9 mouse cellular contexts compared by ENCODE assay signal in genomic region chr3:55054231-55054630, GRCm38 (mm10). TPM values are rescaled to one million over a fixed set of nuclear protein-coding genes. Genes with fewer than 3 reads are reported as not detected.
DNase-seq lines count a peak whose midpoint lies in the region; ATAC-seq and TF ChIP-seq lines count a peak whose summit lies in the region.
"Had no signal": no experiment of that assay in that cellular context is flagged by ENCODE, and none has a peak within 500 bp of the region (broad histone marks: within the 10 kb centered on the region; RNA-seq: fewer than 3 reads in every experiment).

No protein-coding gene starts in this region.

- TF ChIP-seq CTCF in layer of hippocampus, adult 2 months (conservative IDR thresholded peaks at IDR 0.05) = no peak

- no peak overlapping the region for H3K9ac ChIP-seq in heart, embryonic 16.5 days (ENCODE audit: low read length)
- H3K9ac ChIP-seq in embryonic facial prominence, embryonic 11.5 days (replicated peaks; ENCODE audit: low read length) = no peak overlapping the region; the same call in none of the 2 replicates
- H3K9ac ChIP-seq in hindbrain, embryonic 15.5 days = no peak overlapping the region
- H3K9ac ChIP-seq in midbrain, embryonic 15.5 days = no peak overlapping the region; the same call in 1 of the 2 replicates

- H3K4me2 ChIP-seq in heart, embryonic 16.5 days (ENCODE audit: low read depth, low read length) = peak overlapping the region; percentile 71; the same call in 1 of the 2 replicates
- H3K4me2 ChIP-seq in embryonic facial prominence, embryonic 11.5 days (ENCODE audit: low read depth, low read length) = peak overlapping the region; percentile 96
- H3K4me2 ChIP-seq in hindbrain, embryonic 15.5 days = peak overlapping the region; percentile 91
- H3K4me2 ChIP-seq in midbrain, embryonic 15.5 days = peak overlapping the region; percentile 97

- no peaks in the 10 kb centered on the region for H3K36me3 ChIP-seq in heart, embryonic 16.5 days (ENCODE audit: control insufficient read depth, insufficient read depth)
- H3K36me3 ChIP-seq in embryonic facial prominence, embryonic 11.5 days (replicated peaks; ENCODE audit: control insufficient read depth, insufficient read depth, low read depth, low read length) = no peaks in the 10 kb centered on the region
- H3K36me3 ChIP-seq in hindbrain, embryonic 15.5 days = no peaks in the 10 kb centered on the region
- H3K36me3 ChIP-seq in midbrain, embryonic 15.5 days (replicated peaks) = no peaks in the 10 kb centered on the region

- intact Hi-C loops in heart, postnatal 10 days (cut with DNase I) = no loop called here

- no peak overlapping the region for H3K27ac ChIP-seq in heart, embryonic 16.5 days (ENCODE audit: low read length)
- H3K27ac ChIP-seq in embryonic facial prominence, embryonic 11.5 days (replicated peaks; ENCODE audit: low read depth, low read length) = no peak overlapping the region
- H3K27ac ChIP-seq in hindbrain, embryonic 15.5 days (replicated peaks) = no peak overlapping the region
- H3K27ac ChIP-seq in midbrain, embryonic 15.5 days = no peak overlapping the region
- no peak overlapping the region for H3K27ac ChIP-seq in layer of hippocampus, adult 2 months

- WGBS in heart, embryonic 16.5 days = 45% methylated on average over 6 of the region's 6 CpGs
- whole genome bisulfite sequencing in embryonic facial prominence, embryonic 11.5 days = 45% methylated on average over 6 of the region's 6 CpGs
- WGBS in hindbrain, embryonic 15.5 days = 57% methylated on average over 6 of the region's 6 CpGs
- WGBS in midbrain, embryonic 15.5 days = 53% methylated on average over 6 of the region's 6 CpGs

- peak overlapping the region; percentile 52; the same call in 1 of the 2 replicates for H3K4me3 ChIP-seq in heart, embryonic 16.5 days (ENCODE audit: low read length)
- no peak overlapping the region for H3K4me3 ChIP-seq in embryonic facial prominence, embryonic 11.5 days (ENCODE audit: low read depth, low read length)
- H3K4me3 ChIP-seq in hindbrain, embryonic 15.5 days = peak overlapping the region; percentile 56; the same call in 1 of the 2 replicates
- peak overlapping the region; percentile 78; the same call in 1 of the 2 replicates for H3K4me3 ChIP-seq in midbrain, embryonic 15.5 days
- H3K4me3 ChIP-seq in layer of hippocampus, adult 2 months = no peak overlapping the region; the same call in 1 of the 2 replicates

- peaks cover 24% of the 10 kb centered on the region for H3K27me3 ChIP-seq in heart, embryonic 16.5 days (ENCODE audit: control insufficient read depth, insufficient read depth, low read length)
- H3K27me3 ChIP-seq in embryonic facial prominence, embryonic 11.5 days (ENCODE audit: control insufficient read depth, insufficient read depth, low read length) = peaks cover 3% of the 10 kb centered on the region; the same call in 1 of the 2 replicates
- H3K27me3 ChIP-seq in hindbrain, embryonic 15.5 days = peaks cover 13% of the 10 kb centered on the region; the same call in 1 of the 2 replicates
- peaks cover 4% of the 10 kb centered on the region; the same call in 1 of the 2 replicates for H3K27me3 ChIP-seq in midbrain, embryonic 15.5 days (replicated peaks)

- no peak for DNase-seq in heart, postnatal 10 days
- no peak for DNase-seq in embryonic facial prominence, embryonic 11.5 days (ENCODE audit: low spot score)
- DNase-seq in layer of hippocampus, postnatal 36 days = no peak
- no peak for DNase-seq in spleen, adult 18-20 months
- DNase-seq in layer of hippocampus, adult 2 months (ENCODE audit: low spot score in 2 of 2) = no peak

- H3K9me3 ChIP-seq in heart, embryonic 16.5 days (replicated peaks; ENCODE audit: control insufficient read depth, low read length) = no peaks in the 10 kb centered on the region
- H3K9me3 ChIP-seq in embryonic facial prominence, embryonic 11.5 days (replicated peaks; ENCODE audit: control insufficient read depth, low read length) = no peaks in the 10 kb centered on the region
- no peaks in the 10 kb centered on the region for H3K9me3 ChIP-seq in hindbrain, embryonic 15.5 days
- H3K9me3 ChIP-seq in midbrain, embryonic 15.5 days = no peaks in the 10 kb centered on the region

- no peak for ATAC-seq in heart, embryonic 16.5 days (replicated peaks; ENCODE audit: extremely low read depth, insufficient read depth, low FRiP score)
- no peak for ATAC-seq in embryonic facial prominence, embryonic 11.5 days (replicated peaks; ENCODE audit: insufficient number of reproducible peaks, low FRiP score, low TSS enrichment, low read depth)
- no peak for ATAC-seq in hindbrain, embryonic 15.5 days (ENCODE audit: low FRiP score, low read depth)
- no peak for ATAC-seq in midbrain, embryonic 15.5 days (replicated peaks)
- ATAC-seq: activated CD4-positive, CD25-positive, alpha-beta regulatory T cell, adult 4 months had no signal

- H3K4me1 ChIP-seq in heart, embryonic 16.5 days (ENCODE audit: control insufficient read depth, insufficient read depth, low read length) = peaks cover 4% of the 10 kb centered on the region; the same call in 1 of the 2 replicates
- H3K4me1 ChIP-seq in embryonic facial prominence, embryonic 11.5 days (ENCODE audit: control insufficient read depth, insufficient read depth, low read length) = no peaks in the 10 kb centered on the region
- H3K4me1 ChIP-seq in hindbrain, embryonic 15.5 days (replicated peaks) = peaks cover 12% of the 10 kb centered on the region
- peaks cover 12% of the 10 kb centered on the region for H3K4me1 ChIP-seq in midbrain, embryonic 15.5 days

RNA-seq across cellular contexts. Expression of gene Ccna1, which starts 1.1 kb away (rescaled TPM):
- 1.7 and 2.9 TPM in 2 replicates for polyA plus RNA-seq in heart, embryonic 16.5 days (2015; fragmentation: Nextera tagmentation; extraction: Ambion mirVana)
- under 1 TPM; 0.31 to 0.60 TPM for total RNA-seq in heart, postnatal 10 days (2021)
- polyA plus RNA-seq in embryonic facial prominence, embryonic 11.5 days (2014; fragmentation: Nextera tagmentation; extraction: Ambion mirVana) = 2.2 and 2.6 TPM in 2 replicates
- polyA plus RNA-seq in hindbrain, embryonic 15.5 days (2015; fragmentation: Nextera tagmentation; extraction: Ambion mirVana) = 1.4 and 2.1 TPM in 2 replicates
- 2.5 TPM in 2 replicates for polyA plus RNA-seq in midbrain, embryonic 15.5 days (2015; fragmentation: Nextera tagmentation; extraction: Ambion mirVana)
- 1 to 10 TPM; 2.6 to 3.4 TPM for total RNA-seq in layer of hippocampus, postnatal 36 days (2021)
- 1 to 10 TPM; 2.4 to 2.5 TPM for total RNA-seq in layer of hippocampus, adult 2 months (2021)
- polyA plus RNA-seq: activated CD4-positive, CD25-positive, alpha-beta regulatory T cell, adult 4 months had no signal

RNA-seq across cellular contexts. Expression of gene Spg20, which starts 57.7 kb away (rescaled TPM):
- polyA plus RNA-seq in heart, embryonic 16.5 days (2015; fragmentation: Nextera tagmentation; extraction: Ambion mirVana) = 29.0 and 29.7 TPM in 2 replicates
- 10 to 100 TPM; 38.7 to 45.3 TPM for total RNA-seq in heart, postnatal 10 days (2021)
- 77.7 and 84.8 TPM in 2 replicates for polyA plus RNA-seq in embryonic facial prominence, embryonic 11.5 days (2014; fragmentation: Nextera tagmentation; extraction: Ambion mirVana)
- polyA plus RNA-seq in hindbrain, embryonic 15.5 days (2015; fragmentation: Nextera tagmentation; extraction: Ambion mirVana) = 14.1 and 16.1 TPM in 2 replicates
- polyA plus RNA-seq in midbrain, embryonic 15.5 days (2015; fragmentation: Nextera tagmentation; extraction: Ambion mirVana) = 15.7 and 15.8 TPM in 2 replicates
- total RNA-seq in layer of hippocampus, postnatal 36 days (2021) = 10 to 100 TPM; 39.2 to 40.3 TPM
- total RNA-seq in layer of hippocampus, adult 2 months (2021) = 10 to 100 TPM; 39.7 to 51.1 TPM

Comparison
In these comparisons a context has a peak if more than half of its experiments do, and no peak if none do; other contexts are left out.
1. H3K4me3 ChIP-seq: peak in heart, embryonic 16.5 days (single experiment), hindbrain, embryonic 15.5 days (single experiment) and midbrain, embryonic 15.5 days (single experiment); none in embryonic facial prominence, embryonic 11.5 days (single experiment) and layer of hippocampus, adult 2 months (single experiment).
2. Peak in every context shown above with its lines, with median percentiles within 50 percentile points of each other: H3K4me2 ChIP-seq.